Mouse (Mus musculus) intestine, postnatal 0 days (tissue): ENCODE measurements around the gene Prpf31. TPM values are rescaled to one million over a fixed set of nuclear protein-coding genes. Genes with fewer than 3 reads are reported as not detected.
A peak's percentile ranks its signal among the peaks of the same experiment; 100 is the strongest.

Experiments
- ATAC-seq: fragments of 200-750 bp; cut with Nextera tagmentation; 2 replicates; pipeline ENCODE4 v1.8.0; 2017; ENCODE audit warnings: mild to moderate bottlenecking, moderate TSS enrichment, moderate library complexity
- H3K27ac ChIP-seq: fragments of 300-500 bp; sonication (generic); 2 replicates; pipeline ENCODE4 v1.5.1; 2014; ENCODE audit warnings: mild to moderate bottlenecking, low read depth, low read length, moderate library complexity
- H3K27me3 ChIP-seq: fragments of 300-500 bp; sonication (generic); replicated peaks from 2 replicates; pipeline ENCODE4 v1.6.1; 2014; ENCODE audit warnings: low read length, mixed read lengths; ENCODE audit not compliant: control insufficient read depth, insufficient read depth
- H3K36me3 ChIP-seq: fragments of 300-500 bp; sonication (generic); 2 replicates; pipeline ENCODE4 v1.6.1; 2014; ENCODE audit warnings: mild to moderate bottlenecking, moderate library complexity; ENCODE audit not compliant: control insufficient read depth, insufficient read depth
- H3K4me1 ChIP-seq: fragments of 300-500 bp; sonication (generic); replicated peaks from 2 replicates; pipeline ENCODE4 v1.6.1; 2014; ENCODE audit warnings: antibody characterized with exemption, low read length, mixed read lengths; ENCODE audit not compliant: control insufficient read depth, insufficient read depth
- H3K4me2 ChIP-seq: fragments of 300-500 bp; sonication (generic); replicated peaks from 2 replicates; pipeline ENCODE4 v1.6.1; 2014; ENCODE audit warnings: low read depth, mild to moderate bottlenecking, moderate library complexity
- H3K4me3 ChIP-seq: fragments of 300-500 bp; sonication (generic); 2 replicates; pipeline ENCODE4 v1.5.1; 2014; ENCODE audit warnings: low read depth, low read length
- H3K9ac ChIP-seq: fragments of 300-500 bp; sonication (generic); 2 replicates; pipeline ENCODE4 v1.6.1; 2014; ENCODE audit warnings: mild to moderate bottlenecking, low read depth, low read length
- H3K9me3 ChIP-seq: fragments of 300-500 bp; sonication (generic); 2 replicates; pipeline ENCODE4 v1.6.1; 2016; ENCODE audit warnings: mixed run types; ENCODE audit not compliant: control insufficient read depth
- CTCF ChIP-seq: sonication (generic); IDR thresholded peaks from 2 replicates; pipeline ENCODE4 v1.5.1; 2016; ENCODE audit warnings: low read depth, mild to moderate bottlenecking, control low read depth, antibody characterized with exemption, moderate library complexity
- WGBS: fragments of 180-500 bp; shearing (Covaris S2); extraction: QIAGEN DNeasy Blood & Tissue Kit; methylation state at CpG from one replicate; pipeline ENCODE4 v1.1.7; 2014; 5-methylcytosine and 5-hydroxymethylcytosine counted together
- polyA plus RNA-seq: library from polyadenylated mRNA; unstranded; fragments of >200 nt; fragmentation: Nextera tagmentation; extraction: Ambion mirVana; gene quantifications from 2 replicates; pipeline ENCODE4 v1.2.1, GENCODE M21; 2015

The Prpf31 gene
- polyA plus RNA-seq, 1 experiment from 2014 or later, result 27.8 TPM

DNA sequence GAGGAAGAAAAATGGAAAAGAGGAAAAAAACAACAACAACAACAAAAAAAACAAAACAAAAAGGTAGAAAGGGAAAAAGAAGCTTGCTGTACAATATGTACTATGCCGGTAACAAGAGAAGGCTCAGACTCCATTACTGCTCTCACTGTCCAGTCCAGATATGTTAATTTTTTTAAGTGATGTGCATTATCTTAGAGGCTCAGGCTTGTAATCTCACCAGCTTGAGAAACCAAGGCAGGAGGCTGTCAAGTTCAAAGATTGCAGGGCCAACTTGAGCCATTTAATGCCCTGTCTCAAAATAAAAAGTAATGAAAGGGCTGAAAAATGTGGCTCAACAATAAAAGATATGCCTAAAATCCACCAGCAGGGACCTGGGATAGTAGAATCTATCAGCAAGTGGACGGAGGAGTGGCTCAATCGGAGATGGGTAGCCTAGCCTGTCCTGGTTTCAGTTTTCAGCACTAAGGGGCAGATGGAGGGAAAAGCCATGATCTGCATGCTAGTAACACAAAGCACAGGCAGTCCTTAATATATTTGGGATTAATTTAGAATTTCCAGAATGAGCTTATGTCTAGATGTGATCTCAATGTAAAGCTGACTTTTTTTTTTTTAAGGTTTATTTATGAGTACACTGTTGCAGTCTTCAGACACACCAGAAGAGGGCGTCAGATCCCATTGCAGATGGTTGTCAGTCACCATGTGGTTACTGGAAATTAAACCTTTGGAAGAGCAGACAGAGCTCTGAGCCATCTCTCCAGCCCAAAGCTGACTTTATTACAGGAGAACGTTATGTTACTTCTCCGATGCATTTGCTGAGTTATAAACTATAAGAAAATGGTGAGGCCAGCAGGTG is 13.2 kb upstream of the Prpf31 start:
- Histone ChIP-seq H3K4me2 (0 out of 2 replicates have a peak overlapping the region, but pooled peaks have one; percentile 71), H3K36me3 (peaks cover 20% of the 10 kb centered on the region), H3K27me3 (no peaks in the 10 kb centered on the region), H3K9ac (no peak overlapping the region), H3K27ac (no peak overlapping the region), H3K9me3 (no peaks in the 10 kb centered on the region), H3K4me3 (peak overlapping the region; percentile 85), H3K4me1 (no peaks in the 10 kb centered on the region)
- peak; percentile 75 for TF ChIP-seq CTCF
- WGBS, result 39% methylated on average over 6 of the region's 6 CpGs
- no peak; the same call in 1 of the 2 replicates for ATAC-seq

DNA sequence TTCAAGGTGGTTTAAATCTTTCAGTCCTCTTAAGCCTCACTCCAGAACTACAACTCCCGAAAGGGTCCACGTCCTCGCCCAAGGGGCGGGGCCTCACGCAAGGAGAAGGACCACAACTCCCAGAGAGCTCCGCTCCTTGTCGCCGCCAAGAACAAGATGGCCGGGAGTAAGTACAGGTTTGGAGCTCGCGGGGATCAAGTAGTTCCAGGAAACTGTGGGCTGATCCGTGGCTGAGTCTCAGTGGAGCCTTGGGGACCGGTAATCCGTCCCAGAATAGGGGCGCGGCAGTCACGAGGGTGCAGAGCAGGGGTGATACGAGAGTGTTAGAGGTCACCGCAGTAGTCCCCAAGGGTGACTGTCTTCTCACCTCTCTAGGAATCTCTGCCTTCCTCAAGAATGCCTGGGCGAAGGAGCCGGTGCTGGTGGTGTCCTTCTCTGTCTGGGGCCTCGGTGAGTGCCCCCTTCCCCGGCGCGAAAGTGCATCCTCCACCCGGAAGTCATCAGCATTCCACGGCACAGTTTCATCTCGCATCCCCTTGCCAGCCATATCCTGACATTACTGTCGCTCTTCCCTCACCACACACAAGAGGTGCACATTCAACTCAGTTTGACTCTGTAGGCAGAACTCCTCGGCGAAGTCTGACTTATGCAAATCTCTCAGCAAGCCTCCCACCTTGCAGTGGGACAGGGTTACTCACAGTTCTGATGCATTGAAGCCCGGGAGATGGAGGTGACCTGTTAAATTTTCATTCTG is 12.4 kb upstream of the Prpf31 start, which contains the start of gene Ndufa3:
Ndufa3 (plus strand) TSS at position 132 of the 754 bp plus-strand sequence.
- no peaks in the 10 kb centered on the region for H3K27me3 ChIP-seq
- no peaks in the 10 kb centered on the region for H3K9me3 ChIP-seq
- peak within 1 kb of the TSS; percentile 71 for H3K4me2 ChIP-seq
- H3K9ac ChIP-seq, result peak within 1 kb of the TSS; percentile 83
- TF ChIP-seq CTCF, result no peak
- ATAC-seq, result peak; percentile 98
- peak within 1 kb of the TSS; percentile 85 for H3K4me3 ChIP-seq
- H3K4me1 ChIP-seq, result no peaks in the 10 kb centered on the region
- peak within 1 kb of the TSS; percentile 82 for H3K27ac ChIP-seq
- peaks cover 26% of the 10 kb centered on the region for H3K36me3 ChIP-seq
- WGBS, result under 1% methylated on average over 32 of the region's 32 CpGs

DNA sequence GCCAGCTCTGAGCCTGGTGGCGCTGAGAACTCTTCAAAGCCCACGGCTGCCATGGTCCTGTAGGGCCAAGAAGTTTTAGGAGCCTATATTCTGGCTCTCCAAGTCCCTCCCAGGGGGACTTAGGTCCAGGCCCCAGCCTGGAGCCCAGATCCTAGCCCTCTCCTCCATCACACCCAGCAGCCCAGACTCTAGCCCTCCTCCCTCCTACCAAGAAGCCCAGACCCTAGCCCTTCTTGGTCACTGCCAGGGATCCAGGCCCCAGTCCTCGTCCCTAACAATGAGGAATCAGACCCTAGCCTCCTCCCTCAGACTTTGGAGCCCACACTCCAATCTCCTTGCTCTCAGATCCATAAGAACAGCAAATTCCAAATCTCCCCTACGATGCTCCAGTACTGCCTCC is 755 bp upstream of the Prpf31 start:
- no peaks in the 10 kb centered on the region for H3K9me3 ChIP-seq
- H3K4me2 ChIP-seq, result peak overlapping the region; percentile 75
- H3K4me3 ChIP-seq, result peak overlapping the region; percentile 53
- ATAC-seq, result no peak
- peaks cover 24% of the 10 kb centered on the region for H3K36me3 ChIP-seq
- H3K4me1 ChIP-seq, result peaks cover 7% of the 10 kb centered on the region
- no peaks in the 10 kb centered on the region for H3K27me3 ChIP-seq
- H3K27ac ChIP-seq, result no peak overlapping the region
- peak overlapping the region; percentile 73 for H3K9ac ChIP-seq
- TF ChIP-seq CTCF, result no peak
- 31% methylated on average over 4 of the region's 4 CpGs for WGBS

DNA sequence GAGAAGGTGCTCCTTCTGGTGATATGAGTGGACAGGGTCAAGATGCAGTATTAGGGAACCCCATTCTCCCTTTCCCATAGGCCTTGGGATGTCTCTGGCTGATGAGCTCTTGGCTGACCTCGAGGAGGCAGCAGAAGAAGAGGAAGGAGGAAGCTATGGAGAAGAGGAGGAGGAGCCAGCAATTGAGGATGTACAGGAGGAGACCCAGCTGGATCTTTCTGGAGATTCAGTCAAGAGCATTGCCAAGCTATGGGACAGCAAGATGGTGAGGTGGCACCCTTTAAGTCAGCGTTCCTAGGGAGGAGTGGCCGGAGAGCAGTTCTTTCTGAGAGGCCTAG is 662 bp downstream of the Prpf31 start:
- no peak for TF ChIP-seq CTCF
- no peak for ATAC-seq
- 52% methylated on average over 3 of the region's 3 CpGs for WGBS

DNA sequence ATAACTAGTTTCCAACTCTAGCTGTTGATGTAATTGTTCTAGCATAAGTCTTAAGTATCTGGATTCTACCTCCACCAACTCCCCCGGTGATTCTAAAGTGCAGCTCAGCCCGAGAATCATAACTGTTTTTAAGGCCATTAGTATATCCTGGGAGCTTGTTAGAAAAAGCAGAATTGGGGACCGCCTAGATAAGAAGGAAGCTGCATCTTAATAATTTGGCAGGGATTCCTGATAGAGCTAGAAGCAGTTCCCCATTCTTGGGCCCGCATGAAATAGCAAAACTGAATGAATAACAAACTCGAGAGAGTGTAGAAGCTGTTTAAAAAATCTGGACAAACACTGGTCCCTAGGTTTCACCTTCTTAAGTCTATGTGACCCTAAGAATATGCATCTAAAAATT is 13.6 kb downstream of the Prpf31 start:
- peaks cover 13% of the 10 kb centered on the region; the same call in 1 of the 2 replicates for H3K4me1 ChIP-seq
- no peak for TF ChIP-seq CTCF
- H3K4me2 ChIP-seq, result no peak overlapping the region

More for the DNA sequence above, 662 bp downstream of the Prpf31 start:
- H3K36me3 ChIP-seq, result peaks cover 20% of the 10 kb centered on the region
- H3K9ac ChIP-seq, result peak overlapping the region; percentile 73
- peak overlapping the region; percentile 75 for H3K4me2 ChIP-seq
- H3K27me3 ChIP-seq, result no peaks in the 10 kb centered on the region
- H3K4me1 ChIP-seq, result peaks cover 7% of the 10 kb centered on the region
- 0 out of 2 replicates have a peak overlapping the region, but pooled peaks have one; percentile 79 for H3K27ac ChIP-seq
- no peaks in the 10 kb centered on the region for H3K9me3 ChIP-seq
- peak overlapping the region; percentile 53 for H3K4me3 ChIP-seq

DNA sequence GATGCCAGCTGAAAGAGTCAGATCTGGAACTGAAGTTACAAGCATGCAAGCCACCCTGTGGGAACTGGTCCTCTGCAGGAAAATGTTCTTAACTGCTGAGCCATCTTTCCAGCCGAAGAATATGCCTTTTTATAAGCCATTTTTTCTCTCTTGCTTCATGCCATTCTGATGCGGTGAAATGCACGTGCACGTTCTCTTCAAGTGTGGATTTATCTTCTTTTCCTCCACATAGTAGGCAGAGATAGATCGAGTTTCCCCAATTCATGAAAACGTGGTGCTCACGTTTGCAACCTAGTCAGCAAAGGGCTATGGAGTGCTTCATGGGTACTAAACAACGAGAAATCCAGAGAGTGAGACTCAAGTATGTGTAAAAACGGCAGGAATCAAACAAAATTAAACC is 14.1 kb downstream of the Prpf31 start:
- no peaks in the 10 kb centered on the region for H3K9me3 ChIP-seq
- H3K4me3 ChIP-seq, result peak overlapping the region; percentile 38; the same call in 1 of the 2 replicates
- peaks cover 13% of the 10 kb centered on the region; the same call in 1 of the 2 replicates for H3K4me1 ChIP-seq
- TF ChIP-seq CTCF, result no peak
- no peak overlapping the region for H3K27ac ChIP-seq
- peak overlapping the region; percentile 56 for H3K4me2 ChIP-seq
- H3K27me3 ChIP-seq, result no peaks in the 10 kb centered on the region
- ATAC-seq, result no peak
- H3K36me3 ChIP-seq, result peaks cover 26% of the 10 kb centered on the region
- H3K9ac ChIP-seq, result no peak overlapping the region
- 14% methylated on average over 9 of the region's 9 CpGs for WGBS

More for the DNA sequence above, 13.6 kb downstream of the Prpf31 start:
- Histone ChIP-seq H3K27me3 (no peaks in the 10 kb centered on the region), H3K27ac (no peak overlapping the region), H3K9me3 (no peaks in the 10 kb centered on the region), H3K36me3 (peaks cover 29% of the 10 kb centered on the region), H3K9ac (no peak overlapping the region), H3K4me3 (no peak overlapping the region)
- 71% methylated on average over 5 of the region's 5 CpGs for WGBS
- ATAC-seq, result no peak
